Mouse (Mus musculus) liver, embryonic 14.5 days (tissue): ENCODE results near the gene Phtf1. TPM values are rescaled to one million over a fixed set of nuclear protein-coding genes. Genes with fewer than 3 reads are reported as not detected.

Source experiments
- ATAC-seq: fragments of 200-750 bp; cut with Nextera tagmentation; 2 replicates; pipeline ENCODE4 v1.8.0; 2017; ENCODE audit warnings: moderate number of reproducible peaks, mild to moderate bottlenecking, moderate library complexity; ENCODE audit not compliant: insufficient read depth
- DNase-seq, 3 experiments: peaks; one replicate each; pipeline ENCODE4 v3.0.0-alpha.2; 2012 to 2013; ENCODE audit warnings: low read depth in 3 of 3, low spot score in 3 of 3
- H3K27ac ChIP-seq: fragments of 300-500 bp; sonication (generic); 2 replicates; pipeline ENCODE4 v1.5.1; 2014; ENCODE audit warnings: moderate library complexity, mild to moderate bottlenecking, control low read depth, inconsistent platforms
- H3K27me3 ChIP-seq: fragments of 300-500 bp; sonication (generic); 2 replicates; pipeline ENCODE4 v1.6.1; 2014; ENCODE audit warnings: mild to moderate bottlenecking, low read length, moderate library complexity; ENCODE audit not compliant: control insufficient read depth, insufficient read depth
- H3K36me3 ChIP-seq: fragments of 300-500 bp; sonication (generic); replicated peaks from 2 replicates; pipeline ENCODE4 v1.6.1; 2014; ENCODE audit warnings: low read depth; ENCODE audit not compliant: control insufficient read depth, insufficient read depth
- H3K4me1 ChIP-seq, 2 experiments: fragments of 200-500 bp in 1 of 2; fragments of 300-500 bp in 1 of 2; sonication (generic) in 1 of 2; replicated peaks; 2 replicates each; pipeline ENCODE4 v1.6.1; 2012 to 2014; ENCODE audit warnings: antibody characterized with exemption in 1 of 2, inconsistent platforms in 1 of 2, low read length in 1 of 2; ENCODE audit not compliant: control insufficient read depth in 2 of 2, insufficient read depth in 2 of 2
- H3K4me2 ChIP-seq: fragments of 300-500 bp; sonication (generic); 2 replicates; pipeline ENCODE4 v1.6.1; 2014; ENCODE audit warnings: low read depth, mild to moderate bottlenecking, control low read depth, moderate library complexity
- H3K4me3 ChIP-seq, 2 experiments: fragments of 200-500 bp in 1 of 2; fragments of 300-500 bp in 1 of 2; sonication (generic) in 1 of 2; 2 replicates each; pipeline ENCODE4 v1.5.1; 2012 to 2014; ENCODE audit warnings: low read depth in 2 of 2, low read length in 2 of 2, mild to moderate bottlenecking in 2 of 2, control low read depth in 1 of 2, inconsistent platforms in 1 of 2, moderate library complexity in 1 of 2; ENCODE audit not compliant: insufficient read depth in 1 of 2
- H3K9ac ChIP-seq: fragments of 300-500 bp; sonication (generic); replicated peaks from 2 replicates; pipeline ENCODE4 v1.6.1; 2014; ENCODE audit warnings: mild to moderate bottlenecking, control low read depth, moderate library complexity
- H3K9me3 ChIP-seq: fragments of 300-500 bp; sonication (generic); 2 replicates; pipeline ENCODE4 v1.6.1; 2016; ENCODE audit warnings: low read length, mixed read lengths; ENCODE audit not compliant: control insufficient read depth
- CTCF ChIP-seq: IDR thresholded peaks from 2 replicates; pipeline ENCODE4 v1.5.1; 2016; ENCODE audit warnings: antibody characterized with exemption, low read depth, control low read depth
- EP300 ChIP-seq: IDR thresholded peaks from 2 replicates; pipeline ENCODE4 v1.6.1; 2016; ENCODE audit warnings: antibody characterized with exemption, low read depth
- WGBS: fragments of 180-500 bp; shearing (Covaris S2); extraction: QIAGEN DNeasy Blood & Tissue Kit; methylation state at CpG from one replicate; pipeline ENCODE4 v1.1.7; 2014; ENCODE audit not compliant: insufficient replicate concordance; 5-methylcytosine and 5-hydroxymethylcytosine counted together
- polyA plus RNA-seq, 2 experiments: library from polyadenylated mRNA; depleted of rRNA in 1 of 2; stranded (reverse) in 1 of 2; unstranded in 1 of 2; fragments of >200 nt; fragmentation: Nextera tagmentation in 1 of 2; extraction: Ambion mirVana in 1 of 2; gene quantifications; 2 replicates each; pipeline versions ENCODE4 v1.2.1 to v1.2.3; 2012 to 2014

Phtf1 gene
- polyA plus RNA-seq, 2 experiments: 3.0 to 5.9 TPM

- Histone ChIP-seq H3K4me2 (no peak overlapping the region), H3K9me3 (no peaks in the 10 kb centered on the region), H3K27ac (no peak overlapping the region), H3K9ac (no peak overlapping the region), H3K27me3 (no peaks in the 10 kb centered on the region), H3K4me1 (no peaks in the 10 kb centered on the region), H3K36me3 (peaks cover 4% of the 10 kb centered on the region), H3K4me3 (no peak overlapping the region)
- DNase-seq (no peak), ATAC-seq (no peak)
- no peak for TF ChIP-seq EP300
- no peak for TF ChIP-seq CTCF
- WGBS: 44% methylated on average over 2 of the region's 2 CpGs
These were observed 44.1 kb downstream of the Phtf1 start for GRCm38 (mm10) chr3:104011972-104012371.

DNA sequence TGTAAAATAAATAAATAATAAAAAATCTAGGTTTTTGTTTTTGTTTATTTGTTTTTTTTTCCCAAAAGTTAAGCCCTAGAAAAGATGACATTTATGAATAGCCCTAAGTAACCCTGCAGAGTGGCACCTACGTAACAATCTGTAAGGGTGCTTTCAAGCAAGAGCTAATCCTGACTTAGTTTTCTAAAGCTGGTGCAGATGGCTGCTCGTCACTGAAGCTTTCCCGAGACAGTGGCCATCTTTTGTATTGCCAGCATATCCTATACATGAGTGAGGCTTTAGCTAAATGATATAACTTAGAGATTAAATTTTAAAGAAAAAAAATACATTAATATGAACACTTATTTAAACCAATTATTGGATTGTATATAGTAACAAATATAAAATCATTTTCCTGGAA is 50.0 kb downstream of the Phtf1 start:
- H3K9me3 ChIP-seq: no peaks in the 10 kb centered on the region
- H3K9ac ChIP-seq: no peak overlapping the region
- DNase-seq (no peak), ATAC-seq (no peak)
- no peak overlapping the region for H3K4me2 ChIP-seq
- no peak for TF ChIP-seq CTCF
- TF ChIP-seq EP300: no peak
- no peak overlapping the region for H3K27ac ChIP-seq
- H3K27me3 ChIP-seq: no peaks in the 10 kb centered on the region
- no peak overlapping the region for H3K4me3 ChIP-seq
- H3K36me3 ChIP-seq: peaks cover 4% of the 10 kb centered on the region
- 79% methylated on average over 3 of the region's 3 CpGs for WGBS
- no peaks in the 10 kb centered on the region for H3K4me1 ChIP-seq

GRCm38 (mm10) chr3:104019453-104019852 is 51.5 kb downstream of the Phtf1 start:
- ATAC-seq (no peak), DNase-seq (peak in 1 of 3 experiments; percentile 1)
- Histone ChIP-seq H3K27me3 (no peaks in the 10 kb centered on the region), H3K4me3 (no peak overlapping the region), H3K36me3 (peaks cover 4% of the 10 kb centered on the region), H3K9me3 (no peaks in the 10 kb centered on the region), H3K4me1 (no peaks in the 10 kb centered on the region), H3K4me2 (no peak overlapping the region), H3K27ac (no peak overlapping the region), H3K9ac (no peak overlapping the region)
- WGBS: 50% methylated on average over 4 of the region's 4 CpGs
- TF ChIP-seq EP300 (no peak), CTCF (no peak; the same call in 1 of the 2 replicates)

DNA sequence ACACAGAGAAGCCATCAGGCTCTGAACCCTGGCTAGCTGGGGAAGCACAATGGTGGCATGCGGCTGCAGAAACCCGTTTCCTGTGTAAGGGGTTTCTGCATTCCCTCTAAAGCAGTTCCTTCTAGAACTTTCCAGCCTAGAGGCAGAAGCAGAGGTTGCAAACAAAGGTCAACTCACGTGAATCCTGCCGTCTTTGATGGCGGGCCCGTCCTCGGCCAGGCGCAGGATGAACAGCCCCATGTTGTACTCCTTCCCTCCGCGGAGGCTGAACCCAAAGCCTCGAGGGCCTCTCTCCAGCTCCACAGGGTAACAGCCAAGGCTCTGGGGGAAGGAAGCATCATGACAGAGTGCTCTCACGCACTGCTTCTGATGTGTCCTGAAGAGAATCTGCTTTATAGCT is 52.2 kb downstream of the Phtf1 start:
- H3K9me3 ChIP-seq: no peaks in the 10 kb centered on the region
- no peak for TF ChIP-seq CTCF
- TF ChIP-seq EP300: no peak

DNA sequence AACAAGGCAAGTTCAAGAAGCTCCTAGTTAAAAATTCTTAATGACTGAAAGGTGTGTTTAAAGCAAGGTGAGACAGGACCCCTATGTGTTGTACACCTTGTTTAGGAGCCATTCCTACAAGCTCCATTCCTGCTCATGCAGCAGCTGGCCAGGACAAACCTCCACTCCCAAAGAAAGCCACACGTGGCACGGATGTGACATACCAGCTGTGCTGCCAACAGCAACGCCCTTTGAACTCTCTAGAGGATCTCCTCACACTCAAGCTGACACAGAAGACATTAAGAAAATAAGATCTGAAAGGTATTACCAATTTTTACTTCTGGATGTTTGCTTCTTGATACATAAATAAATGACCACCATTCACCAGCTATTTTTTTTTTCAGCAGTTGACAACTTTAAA is 59.0 kb downstream of the Phtf1 start:
- no peak overlapping the region for H3K4me3 ChIP-seq
- ATAC-seq (no peak), DNase-seq (no peak)
- 57% methylated on average over 3 of the region's 3 CpGs for WGBS
- 0 out of 4 replicates have a peak, but pooled peaks cover 0 to under 1% of the 10 kb centered on the region in 2 experiments for H3K4me1 ChIP-seq
- no peak overlapping the region for H3K4me2 ChIP-seq
- H3K9me3 ChIP-seq: no peaks in the 10 kb centered on the region
- no peaks in the 10 kb centered on the region for H3K27me3 ChIP-seq
- no peak overlapping the region for H3K27ac ChIP-seq
- no peaks in the 10 kb centered on the region for H3K36me3 ChIP-seq
- H3K9ac ChIP-seq: no peak overlapping the region
- TF ChIP-seq EP300 (no peak), CTCF (no peak)

More for the DNA sequence above, 52.2 kb downstream of the Phtf1 start:
- H3K36me3 ChIP-seq: peaks cover 4% of the 10 kb centered on the region
- H3K4me3 ChIP-seq: no peak overlapping the region
- no peaks in the 10 kb centered on the region for H3K27me3 ChIP-seq
- no peak overlapping the region for H3K4me2 ChIP-seq
- no peak overlapping the region for H3K9ac ChIP-seq
- ATAC-seq (no peak), DNase-seq (no peak)
- WGBS: 80% methylated on average over 12 of the region's 12 CpGs
- H3K27ac ChIP-seq: no peak overlapping the region
- H3K4me1 ChIP-seq: no peaks in the 10 kb centered on the region
